Mouse (Mus musculus) gastrocnemius, postnatal 14 days (tissue): ENCODE measurements around the gene Fosl2. TPM values are rescaled to one million over a fixed set of nuclear protein-coding genes. Genes with fewer than 3 reads are reported as not detected.

Experiments used
- DNase-seq: peaks from one replicate; pipeline ENCODE4 v3.0.0; 2021; ENCODE audit warnings: mixed read lengths
- intact Hi-C: fragments of 180-260 bp; cut with DNase I; formaldehyde crosslinking; loops from one replicate; pipeline ENCODE4 v1.15.1; 2025; ENCODE audit warnings: low total_unique reads
- long read RNA-seq, 2 experiments: library from polyadenylated mRNA; stranded (forward); transcript quantifications; one replicate each; pipeline ENCODE4 v2.0.0; 2021
- total RNA-seq, 2 experiments: library from RNA; stranded (reverse); gene quantifications; 2 replicates each; pipeline ENCODE4 v1.2.3; 2021

The Fosl2 gene
- total RNA-seq: 10 to 100 TPM; 24.1 to 24.9 TPM
- long read RNA-seq, experiment 1, full-length matches to known transcripts: 2 of 2 reads
- long read RNA-seq, experiment 1, partial matches to known transcripts: 0 of 2 reads
- long read RNA-seq, experiment 1, other reads (novel, unspliced or antisense): 0 of 2 reads
- long read RNA-seq, experiment 2, full-length matches to known transcripts: 3 of 7 reads
- long read RNA-seq, experiment 2, partial matches to known transcripts: 1 of 7 reads
- long read RNA-seq, experiment 2, other reads (novel, unspliced or antisense): 3 of 7 reads

DNA sequence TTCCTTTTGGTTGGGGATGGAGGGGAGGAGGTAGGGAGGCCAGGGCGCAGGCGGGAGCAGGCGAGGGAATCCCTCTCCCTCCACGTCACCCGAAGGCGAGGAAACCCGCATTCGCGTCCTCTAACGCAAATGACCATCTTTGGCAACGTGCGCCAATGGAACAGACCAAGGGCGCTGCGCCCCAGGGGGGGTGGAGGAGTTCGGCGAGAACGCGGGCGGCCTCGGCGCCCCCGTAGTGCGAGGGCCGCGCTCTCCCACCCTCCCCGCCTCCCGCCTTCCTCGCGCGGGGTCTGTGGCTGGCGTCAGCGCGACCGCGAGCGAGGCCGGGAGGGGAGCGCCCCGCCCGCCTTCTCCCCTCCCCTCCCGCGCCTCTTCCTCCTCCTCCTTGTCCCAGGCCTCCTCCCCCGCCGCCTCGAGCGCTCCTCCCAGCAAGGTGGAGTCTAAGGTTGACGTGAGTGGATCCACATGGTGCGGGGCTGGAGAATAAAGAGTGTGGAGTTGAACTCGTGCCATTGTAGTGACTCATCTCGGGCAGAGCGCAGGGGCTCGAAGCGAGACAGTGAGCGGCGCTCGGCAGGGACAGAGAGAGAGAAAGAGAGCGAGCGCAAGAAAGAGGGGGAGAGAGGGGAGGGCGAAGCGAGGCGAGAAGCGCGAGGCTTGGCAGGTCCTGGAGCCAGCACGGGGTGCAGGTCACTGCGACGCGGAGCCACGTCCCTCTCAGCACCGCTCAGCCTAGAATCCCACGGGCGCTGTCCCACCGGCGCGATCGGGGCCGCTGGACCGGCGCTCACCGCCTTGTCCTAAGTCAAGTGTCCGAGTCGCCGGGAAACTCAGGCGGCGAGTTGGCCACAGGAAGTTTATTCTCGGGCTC, at the start of gene Fosl2:
Fosl2 (plus strand) TSS at position 466 of the 871 bp plus-strand sequence.
- intact Hi-C loops: no loop called here
- peak; percentile 97 for DNase-seq

DNA sequence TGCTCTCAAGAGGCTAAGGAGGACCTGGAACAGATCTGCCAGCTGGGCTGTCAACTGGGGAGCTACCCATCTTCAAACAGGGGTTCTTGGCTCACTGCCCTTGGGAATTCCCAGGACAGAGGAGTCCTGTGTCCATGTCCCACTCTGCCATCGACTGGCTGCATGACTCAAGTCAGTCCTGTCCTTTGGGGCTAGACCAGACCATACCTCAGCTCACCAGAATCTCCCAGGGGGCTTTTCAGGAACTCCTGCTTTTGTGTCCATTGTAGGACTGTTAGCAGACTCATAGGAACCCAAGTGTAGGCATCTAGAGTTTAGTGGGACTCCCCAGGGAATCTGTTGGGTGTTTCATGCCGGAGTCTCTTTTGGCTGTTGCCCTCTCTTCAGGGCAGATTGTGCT, 49.6 kb upstream of the Fosl2 start:
- no peak for DNase-seq
- intact Hi-C loops: no loop called here

DNA sequence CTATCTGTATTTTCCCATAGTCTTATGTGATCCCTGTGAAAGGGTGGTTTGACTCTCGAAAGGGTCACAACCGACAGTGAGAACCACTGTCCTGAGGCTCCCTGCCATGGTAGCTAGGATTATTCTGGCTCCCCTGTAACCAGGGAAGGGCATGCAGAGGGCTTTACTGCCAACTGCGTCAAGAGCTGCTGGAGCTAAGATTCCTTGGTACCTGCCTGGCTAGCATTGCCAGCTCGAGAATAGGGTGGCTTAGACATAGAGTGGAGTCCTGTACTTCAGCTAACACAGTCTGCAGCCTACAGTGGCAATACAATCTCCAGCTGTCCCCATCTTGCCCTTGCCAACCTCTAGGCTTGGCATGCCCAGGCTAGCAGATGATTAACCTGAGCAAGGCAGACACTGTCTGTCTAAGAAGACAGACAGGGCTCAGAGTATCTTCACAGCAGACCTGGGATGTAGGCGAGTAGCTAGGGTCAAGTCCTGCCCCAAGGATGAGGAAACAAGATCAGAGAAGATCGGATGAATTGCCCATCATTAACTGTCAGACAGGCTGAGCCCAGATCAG, 49.0 kb upstream of the Fosl2 start:
- intact Hi-C loops: no loop called here
- DNase-seq: no peak

DNA sequence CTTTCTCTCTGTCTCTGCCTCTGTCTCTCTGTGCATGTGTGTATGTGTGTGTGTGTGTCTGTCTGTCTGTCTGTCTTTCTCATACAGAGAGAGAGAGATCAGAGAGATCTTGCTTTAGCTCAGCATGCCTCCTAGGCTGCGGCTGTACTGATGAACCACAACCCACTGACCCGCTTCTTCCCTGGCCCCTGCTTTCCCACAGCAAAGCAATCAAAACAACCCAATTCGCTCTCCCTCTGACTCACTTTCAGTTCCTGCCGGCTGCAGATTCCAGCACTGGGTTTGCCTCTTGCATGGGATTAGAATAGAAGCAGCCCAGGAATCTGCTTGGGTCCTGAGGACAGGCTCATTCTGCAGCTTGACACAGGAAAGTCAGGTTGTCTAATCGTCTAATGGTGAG, 46.1 kb upstream of the Fosl2 start:
- intact Hi-C loops: no loop called here
- DNase-seq: peak; percentile 41

DNA sequence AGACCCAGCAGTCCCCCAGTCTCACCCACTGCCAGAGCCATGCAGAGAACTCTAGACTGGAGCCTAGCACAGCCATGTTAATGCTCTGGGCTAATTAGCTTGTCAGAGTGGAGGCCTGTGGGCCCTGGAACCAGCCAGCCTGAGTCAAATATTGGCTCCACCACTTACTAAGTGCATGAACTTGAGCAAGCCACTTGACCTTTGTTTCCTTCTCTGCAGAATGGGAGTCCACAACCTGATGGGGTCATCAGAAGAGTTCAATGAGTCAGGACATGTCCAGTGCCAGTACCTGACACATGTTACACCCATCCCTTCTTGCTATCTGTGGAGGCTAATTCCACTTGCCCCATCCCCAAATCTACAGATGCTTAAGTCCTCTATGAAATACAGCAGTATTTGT, 43.3 kb upstream of the Fosl2 start:
- DNase-seq: no peak
- intact Hi-C loops: no loop called here

DNA sequence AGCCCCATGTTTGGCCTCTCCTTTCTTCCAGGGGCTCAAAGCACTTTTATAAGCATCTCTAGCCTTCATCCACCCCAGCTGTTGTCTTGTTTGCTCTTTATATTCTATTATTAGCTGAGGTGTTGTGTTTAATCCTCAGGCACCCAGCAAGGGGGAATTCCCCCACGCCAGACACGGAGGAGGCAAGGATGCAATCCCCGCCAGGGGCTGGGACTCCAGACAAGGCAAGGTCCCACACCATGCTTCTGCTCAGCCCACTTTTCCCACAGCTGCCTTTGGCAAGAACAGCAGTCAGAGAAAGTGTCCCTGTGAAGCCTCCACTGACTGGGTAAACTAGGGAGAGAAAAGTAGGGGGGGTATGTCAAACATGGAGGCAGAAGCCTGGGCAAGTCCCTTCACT, 36.9 kb upstream of the Fosl2 start:
- intact Hi-C loops: no loop called here
- no peak for DNase-seq

DNA sequence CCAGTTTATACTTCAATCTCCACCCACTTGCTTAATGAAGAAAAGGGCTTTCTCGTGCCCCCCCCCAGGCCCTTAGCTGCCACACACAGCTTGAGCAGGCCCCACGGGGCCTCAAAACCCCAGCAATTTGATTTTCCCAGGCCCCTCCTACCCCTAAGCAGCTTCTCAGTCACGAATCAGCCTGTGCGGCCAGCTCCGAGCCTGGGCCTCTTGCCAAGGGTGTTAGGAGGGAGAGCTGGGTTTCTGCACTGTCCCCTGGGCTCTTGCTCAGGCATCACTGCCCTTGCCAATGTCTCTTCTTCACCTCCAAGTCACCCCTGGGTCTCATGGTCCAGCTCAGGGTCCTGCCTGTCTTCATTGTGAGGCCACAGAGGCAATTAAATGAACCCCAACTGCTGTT, 33.1 kb upstream of the Fosl2 start:
- peak; percentile 91 for DNase-seq
- intact Hi-C loops: no loop called here

DNA sequence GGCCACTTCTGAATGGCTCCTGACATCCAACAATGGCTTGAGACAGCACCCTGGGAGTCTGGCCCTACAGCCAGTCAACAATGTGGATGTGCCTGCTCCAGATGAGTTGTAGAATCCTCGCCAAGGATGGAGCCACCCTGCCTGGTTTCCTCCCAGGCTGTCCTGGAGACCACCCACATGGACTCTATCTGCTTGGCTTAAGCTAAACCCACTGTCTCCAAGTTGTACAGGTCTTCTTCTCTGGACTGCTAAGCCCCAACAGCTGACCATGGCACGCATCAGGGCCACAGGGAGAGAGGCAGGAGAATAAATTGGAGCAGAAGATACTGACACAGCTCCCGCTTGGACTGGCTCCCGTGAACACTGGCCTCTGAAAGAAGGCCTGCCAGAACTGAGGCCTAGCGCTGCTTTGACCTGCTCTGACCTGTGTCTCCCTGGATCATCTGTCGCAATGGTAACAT, 32.6 kb upstream of the Fosl2 start:
- peak; percentile 87 for DNase-seq

DNA sequence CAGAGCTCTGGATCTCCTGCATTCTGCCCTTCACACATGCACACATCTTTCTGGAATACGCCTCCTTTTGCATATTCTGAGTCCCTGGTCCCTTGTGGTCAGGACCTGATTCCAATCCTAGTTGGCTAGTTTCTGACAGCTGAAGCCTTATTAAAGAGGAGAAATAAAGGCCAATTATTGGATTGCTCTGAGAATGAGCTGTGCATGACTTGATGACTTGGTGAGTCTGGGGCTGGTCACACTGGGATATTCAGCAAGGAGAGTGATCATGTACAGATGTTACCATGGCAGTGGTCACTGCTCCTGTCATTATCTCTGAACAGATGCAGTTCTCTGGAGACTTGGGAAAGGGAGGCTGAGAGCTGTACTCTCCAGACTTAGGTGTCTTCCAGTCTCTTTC, 32.1 kb upstream of the Fosl2 start:
- no peak for DNase-seq
- intact Hi-C loops: no loop called here

More for the DNA sequence above, 32.6 kb upstream of the Fosl2 start:
- intact Hi-C loops: no loop called here

DNA sequence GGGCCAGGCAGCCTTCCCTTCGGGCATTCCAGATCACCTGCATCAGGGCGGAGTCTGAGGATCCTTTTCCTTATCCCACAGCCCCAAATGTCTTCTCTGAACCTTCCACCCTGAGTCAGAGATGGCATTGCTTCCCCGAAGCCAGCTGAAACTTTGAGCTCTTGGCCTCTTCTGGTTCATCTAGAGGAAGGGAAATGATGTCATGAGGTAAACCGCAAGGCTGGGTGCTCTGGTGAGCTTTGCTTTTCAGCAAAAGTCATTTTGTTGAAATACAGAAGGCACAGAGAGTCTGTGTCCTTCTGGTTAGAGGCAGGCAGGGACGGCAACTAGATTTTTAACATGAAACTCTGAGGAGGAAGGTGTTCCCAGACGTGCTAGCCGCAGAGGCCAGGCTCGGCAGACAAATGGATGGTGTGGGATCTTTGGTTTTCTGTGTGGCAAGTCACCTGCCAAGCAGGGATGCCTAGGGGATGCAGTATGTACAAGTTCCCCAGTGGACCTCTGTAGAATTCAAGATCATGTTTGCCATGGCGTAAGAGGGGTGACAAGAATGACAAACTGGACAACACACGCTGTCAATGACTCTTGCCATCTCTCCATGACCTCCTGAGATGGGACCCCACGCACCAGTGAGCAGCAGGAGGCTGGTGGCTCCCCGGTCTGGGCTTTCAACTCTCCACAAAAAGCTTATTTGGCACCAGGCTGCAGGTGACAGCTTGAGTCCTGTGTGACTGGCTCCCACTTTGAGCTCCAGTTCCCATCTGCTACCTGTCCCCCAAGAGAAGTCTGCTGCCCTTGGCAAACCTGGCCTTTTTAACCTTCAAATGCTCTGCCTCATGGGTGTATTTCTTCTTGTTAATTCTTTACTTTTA, 31.2 kb upstream of the Fosl2 start:
- intact Hi-C loops: no loop called here
- DNase-seq: no peak

DNA sequence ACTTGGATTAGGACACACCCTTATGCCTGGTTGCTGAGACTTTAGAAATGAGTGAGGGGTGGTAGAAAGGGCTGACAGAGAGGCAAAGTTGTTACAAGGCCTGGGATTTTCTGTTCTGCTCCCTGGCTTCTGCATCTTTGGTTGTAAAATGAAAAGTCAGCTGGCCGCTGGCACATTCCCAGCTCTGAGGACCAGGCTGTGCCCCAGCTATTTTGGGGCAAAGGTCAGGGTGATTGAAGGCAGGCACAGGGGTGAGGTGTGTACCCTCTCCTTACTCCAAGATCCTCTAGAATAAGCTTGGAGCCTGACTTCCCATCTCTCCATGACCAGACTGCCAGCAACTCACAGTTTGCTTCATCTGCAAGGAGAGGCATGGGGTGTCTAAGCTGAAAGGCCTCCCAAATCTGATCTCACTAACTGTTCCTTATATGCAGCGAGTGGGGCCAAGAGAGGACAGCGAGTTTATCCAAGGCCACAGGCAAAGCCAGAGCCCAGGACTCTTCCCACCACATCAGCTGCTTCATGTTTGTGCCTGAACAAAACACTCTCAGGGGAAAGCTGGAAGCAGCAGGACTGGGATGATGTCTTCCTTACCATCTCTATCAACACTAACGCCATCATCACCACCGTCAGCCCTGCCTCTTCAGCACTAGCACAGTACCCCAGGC, 29.0 kb upstream of the Fosl2 start:
- peak; percentile 52 for DNase-seq
- intact Hi-C loops: no loop called here

DNA sequence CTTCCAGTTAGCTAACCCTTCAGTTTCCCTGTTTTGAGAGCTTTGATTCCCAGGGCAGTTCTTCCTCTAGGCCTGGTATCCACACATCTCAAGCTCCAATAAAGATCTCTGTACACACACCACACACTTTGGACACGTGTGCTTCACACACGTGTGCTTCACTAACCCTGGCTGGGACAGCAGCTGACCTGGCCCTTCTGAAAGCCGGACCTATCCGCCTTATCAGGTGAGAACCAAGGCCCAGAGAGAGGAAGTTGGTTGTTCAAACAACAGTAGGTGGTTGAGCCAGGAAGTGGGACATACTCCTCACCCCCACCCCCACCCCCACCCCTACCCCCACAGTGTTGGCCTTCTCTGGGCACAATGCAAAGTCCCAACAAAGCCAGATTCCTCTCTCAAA, 24.9 kb upstream of the Fosl2 start:
- intact Hi-C loops: no loop called here
- DNase-seq: no peak

DNA sequence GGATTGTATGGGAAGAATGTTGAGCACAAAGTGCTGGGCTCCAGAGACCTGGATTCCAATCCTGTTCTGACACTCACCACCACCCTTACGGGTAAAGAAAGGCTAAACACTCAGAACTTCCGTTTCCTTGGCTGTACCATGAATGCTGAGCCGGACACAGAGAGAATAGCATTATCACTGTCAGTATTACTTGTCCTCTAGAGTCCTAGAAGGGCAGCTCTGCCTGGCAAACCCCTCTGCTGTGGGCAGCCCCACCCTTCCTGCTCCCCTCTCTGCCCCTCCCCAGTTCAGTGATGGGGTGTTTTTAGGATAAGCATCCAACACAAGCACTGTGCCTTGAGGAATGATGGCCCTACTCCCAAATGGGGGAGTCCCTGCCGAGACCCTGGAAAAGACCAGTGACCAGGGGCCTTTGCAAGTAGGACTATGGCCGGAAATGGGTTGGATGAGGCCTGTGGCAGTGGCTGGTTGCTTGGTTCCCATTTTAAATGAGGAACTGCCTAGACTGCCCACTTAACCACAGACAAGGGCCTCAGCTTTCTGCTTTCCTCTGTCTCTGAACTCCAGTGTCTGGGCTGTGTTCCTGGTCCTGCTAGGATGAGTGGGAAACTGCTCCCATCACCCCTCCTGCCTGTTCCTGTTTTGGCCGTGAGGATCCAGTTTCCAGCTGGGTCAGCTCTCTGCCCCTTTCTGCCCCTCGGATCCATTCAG, 23.2 kb upstream of the Fosl2 start:
- intact Hi-C loops: no loop called here
- no peak for DNase-seq

DNA sequence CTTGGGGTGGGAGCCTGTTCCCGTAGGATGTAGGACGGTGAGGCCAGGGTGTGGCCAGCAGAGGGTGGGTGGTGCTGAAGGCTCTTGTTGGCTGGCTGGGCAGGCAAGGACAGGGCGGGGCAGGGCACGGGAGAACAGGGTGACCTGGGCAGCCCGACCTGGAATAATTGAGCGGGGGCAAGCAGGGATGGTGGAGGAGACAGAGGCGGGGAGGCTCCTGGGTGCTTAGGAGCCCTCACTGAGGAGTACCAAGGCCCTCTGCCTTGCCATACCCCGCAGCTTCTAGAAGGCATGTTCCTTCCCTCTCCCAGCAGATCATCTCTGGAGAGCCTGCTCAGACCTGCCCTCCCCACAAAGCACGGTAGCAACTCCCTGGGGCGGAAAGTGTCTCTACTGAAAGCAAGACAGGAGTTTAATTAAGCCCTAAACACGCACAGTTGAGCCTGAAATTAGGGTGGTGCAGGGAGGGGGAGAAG, 14.7 kb upstream of the Fosl2 start:
- intact Hi-C loops: no loop called here

DNA sequence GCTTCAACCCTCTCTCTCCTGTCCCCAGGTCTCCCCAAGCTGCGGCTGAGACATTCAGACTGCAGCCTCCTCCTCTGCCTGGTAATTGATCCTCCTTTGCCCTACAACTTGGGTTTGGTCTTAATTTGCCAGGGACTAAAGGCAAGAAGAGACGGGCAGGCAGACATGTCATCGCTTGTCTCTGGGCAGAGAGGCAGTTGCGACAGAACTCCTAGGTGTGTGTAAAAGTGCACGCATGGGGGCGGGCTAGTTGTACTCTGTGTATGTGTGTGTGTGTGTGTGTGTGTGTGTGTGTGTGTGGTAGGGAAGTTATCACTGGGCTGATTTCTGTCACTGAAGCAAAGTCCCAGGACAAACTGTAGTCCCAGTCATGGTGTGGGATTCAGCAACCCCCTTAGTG, 13.7 kb upstream of the Fosl2 start:
- no peak for DNase-seq
- intact Hi-C loops: no loop called here

More for the DNA sequence above, 14.7 kb upstream of the Fosl2 start:
- no peak for DNase-seq

DNA sequence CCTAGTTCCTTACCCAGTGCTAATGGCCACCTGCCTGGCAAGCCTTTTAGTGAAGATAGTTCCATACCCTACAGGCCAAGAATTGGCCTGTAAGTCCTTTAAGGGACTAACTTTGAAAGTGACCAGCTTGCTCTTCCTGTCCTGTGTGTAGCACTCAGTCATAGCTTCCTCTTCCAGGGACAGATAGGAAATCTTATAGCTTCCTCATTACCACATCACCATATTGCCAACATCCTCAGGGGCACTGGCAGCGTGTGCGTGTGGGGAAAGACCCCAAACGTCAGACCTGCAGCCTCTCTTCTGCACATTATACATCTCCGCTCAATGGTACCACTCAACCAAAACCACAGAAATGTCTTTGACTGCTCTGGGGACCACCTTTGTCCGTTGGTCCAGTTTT, 13.2 kb upstream of the Fosl2 start:
- intact Hi-C loops: no loop called here
- no peak for DNase-seq

DNA sequence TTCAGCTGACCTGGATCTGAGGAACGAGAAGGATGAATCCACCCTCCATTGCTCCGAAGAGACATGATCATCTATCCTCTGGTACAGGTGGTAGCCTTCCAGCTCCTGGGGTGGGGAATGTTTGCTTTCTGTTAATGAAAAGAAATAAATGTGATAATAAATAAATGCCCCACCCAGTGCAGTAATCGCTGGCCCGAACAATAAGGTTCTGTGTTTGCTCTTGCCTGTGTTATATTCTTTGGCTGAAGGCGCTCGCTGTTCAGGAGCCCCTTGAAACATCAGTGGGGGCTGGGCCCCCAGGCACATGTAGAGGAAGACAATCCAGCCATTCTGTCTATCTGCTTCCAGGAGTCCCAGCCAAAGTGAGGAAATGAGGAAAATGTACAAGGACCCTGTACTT, 10.6 kb upstream of the Fosl2 start:
- DNase-seq: no peak
- intact Hi-C loops: no loop called here

DNA sequence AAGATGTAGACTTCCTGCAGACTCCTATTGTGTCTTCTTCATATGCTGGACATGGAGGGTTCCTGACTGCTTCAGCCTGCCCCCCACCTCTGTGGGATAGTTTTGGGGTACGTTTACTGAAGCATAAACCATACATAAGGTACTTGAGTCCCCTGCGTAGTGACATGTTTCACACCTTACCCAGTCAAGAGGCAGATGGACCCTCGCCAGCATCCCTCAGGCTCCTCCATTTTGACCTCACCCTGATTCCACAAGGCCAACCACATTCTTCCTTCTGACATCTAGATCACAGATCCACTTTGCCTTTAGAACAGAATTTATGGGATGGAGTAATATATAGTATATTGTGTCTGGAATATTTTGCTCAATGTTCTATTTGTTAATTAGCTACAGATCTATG, 8.4 kb upstream of the Fosl2 start:
- DNase-seq: no peak
- intact Hi-C loops: no loop called here
